In the genomic region with DNA sequence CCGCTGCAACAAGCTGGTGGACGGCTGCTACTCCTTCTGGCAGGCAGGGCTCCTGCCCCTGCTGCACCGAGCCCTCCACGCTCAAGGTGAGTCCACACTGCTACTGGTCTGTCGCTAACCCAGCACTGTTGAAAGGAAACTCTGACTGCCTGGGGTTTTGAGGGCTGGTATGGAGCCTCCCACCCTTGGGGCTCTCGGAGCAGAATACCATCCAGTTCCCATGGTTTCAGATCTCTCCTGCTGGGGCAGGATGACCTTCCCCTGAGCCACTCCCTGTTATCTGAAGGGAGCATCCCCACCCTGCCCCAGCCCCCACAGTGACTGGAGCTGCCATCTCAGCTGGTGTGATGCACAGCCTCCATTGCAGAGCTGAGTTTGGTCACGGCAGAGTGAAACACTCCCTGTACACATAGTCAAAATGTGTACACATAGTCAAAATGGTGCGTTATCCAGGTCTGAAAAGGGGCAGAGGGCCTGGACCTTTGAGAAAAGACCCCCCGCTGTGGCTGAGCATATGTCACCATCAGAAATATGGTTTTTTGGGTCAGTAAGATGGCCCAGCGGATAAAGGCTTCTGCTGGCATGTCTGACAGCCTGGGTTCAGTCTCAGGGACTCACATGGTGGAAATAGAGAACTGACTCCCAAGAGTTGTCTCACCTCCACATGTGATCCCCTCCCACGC, we compare ENCODE assay signal across 9 mouse cellular contexts. TPM values are rescaled to one million over a fixed set of nuclear protein-coding genes. Genes with fewer than 3 reads are reported as not detected.
DNase-seq lines count a peak whose midpoint lies in the region; ATAC-seq and TF ChIP-seq lines count a peak whose summit lies in the region.
"Had no signal": no experiment of that assay in that cellular context is flagged by ENCODE, and none has a peak within 500 bp of the region (broad histone marks: within the 10 kb centered on the region; RNA-seq: fewer than 3 reads in every experiment).

No protein-coding gene starts in this region.

- peak; percentile 65 for DNase-seq in ES-E14 (ENCODE audit: low read depth, low spot score)
- peak; percentile 84 for DNase-seq in cerebellum, adult 11-12 months
- DNase-seq in gastrocnemius, postnatal 14 days = no peak
- DNase-seq in layer of hippocampus, adult 9-11 months = no peak
- no peak for DNase-seq in lung, adult 18-20 months

- H3K9me3 ChIP-seq in intestine, embryonic 16.5 days (ENCODE audit: control insufficient read depth, low read length) = no peaks in the 10 kb centered on the region
- no peaks in the 10 kb centered on the region for H3K9me3 ChIP-seq in intestine, postnatal 0 days (ENCODE audit: control insufficient read depth)
- no peaks in the 10 kb centered on the region for H3K9me3 ChIP-seq in ES-E14 (ENCODE audit: control insufficient read depth, insufficient read depth, low read depth, low read length)
- H3K9me3 ChIP-seq in liver, embryonic 12.5 days (replicated peaks) = no peaks in the 10 kb centered on the region

- H3K9ac ChIP-seq in intestine, embryonic 16.5 days (ENCODE audit: low read depth, low read length) = no peak overlapping the region
- H3K9ac ChIP-seq in intestine, postnatal 0 days (ENCODE audit: low read depth, low read length) = no peak overlapping the region
- peak overlapping the region; percentile 50 for H3K9ac ChIP-seq in ES-E14 (ENCODE audit: insufficient read depth, low read depth, low read length, poor library complexity, severe bottlenecking)
- peak overlapping the region; percentile 86 for H3K9ac ChIP-seq in liver, embryonic 12.5 days

- H3K4me2 ChIP-seq in intestine, embryonic 16.5 days (ENCODE audit: low read depth, low read length) = no peak overlapping the region
- no peak overlapping the region for H3K4me2 ChIP-seq in intestine, postnatal 0 days (replicated peaks; ENCODE audit: low read depth)
- peak overlapping the region; percentile 82 for H3K4me2 ChIP-seq in liver, embryonic 12.5 days

- in situ Hi-C loops in ES-E14 (cut with MboI; ENCODE audit: low sequenced_read_pairs in 2 of 2, unreplicated experiment in 2 of 2) = no loop called here

- 83% methylated on average over 11 of the region's 11 CpGs for WGBS in intestine, embryonic 16.5 days
- 94% methylated on average over 11 of the region's 11 CpGs for WGBS in intestine, postnatal 0 days
- 49% methylated on average over 11 of the region's 11 CpGs for WGBS in liver, embryonic 12.5 days (ENCODE audit: insufficient replicate concordance)

- no peak overlapping the region for H3K4me3 ChIP-seq in intestine, embryonic 16.5 days (ENCODE audit: low read length)
- no peak overlapping the region for H3K4me3 ChIP-seq in intestine, postnatal 0 days (ENCODE audit: low read depth, low read length)
- peak overlapping the region in 1 of 2 experiments; percentile 50; a peak in 2 of 4 replicates for H3K4me3 ChIP-seq in ES-E14 (ENCODE audit: insufficient read depth in 1 of 2, low read depth in 1 of 2, low read length in 2 of 2, poor library complexity in 1 of 2, severe bottlenecking in 1 of 2)
- peak overlapping the region; percentile 74 for H3K4me3 ChIP-seq in liver, embryonic 12.5 days

- H3K4me1 ChIP-seq in intestine, embryonic 16.5 days (ENCODE audit: control insufficient read depth, insufficient read depth, low read length) = no peaks in the 10 kb centered on the region
- no peaks in the 10 kb centered on the region for H3K4me1 ChIP-seq in intestine, postnatal 0 days (replicated peaks; ENCODE audit: control insufficient read depth, insufficient read depth, low read length)
- H3K4me1 ChIP-seq in ES-E14 (ENCODE audit: control insufficient read depth in 2 of 2, insufficient read depth in 2 of 2, low read length in 2 of 2, poor library complexity in 1 of 2) = peaks cover 14 to 41% of the 10 kb centered on the region in 2 experiments
- peaks cover 81% of the 10 kb centered on the region for H3K4me1 ChIP-seq in liver, embryonic 12.5 days

- H3K36me3 ChIP-seq in intestine, embryonic 16.5 days (ENCODE audit: control insufficient read depth, insufficient read depth, low read length) = no peaks in the 10 kb centered on the region
- H3K36me3 ChIP-seq in intestine, postnatal 0 days (ENCODE audit: control insufficient read depth, insufficient read depth) = peaks cover 9% of the 10 kb centered on the region; the same call in 1 of the 2 replicates
- peaks cover 25% of the 10 kb centered on the region; the same call in 1 of the 2 replicates for H3K36me3 ChIP-seq in ES-E14 (ENCODE audit: control insufficient read depth, insufficient read depth, low read length, poor library complexity, severe bottlenecking)
- H3K36me3 ChIP-seq in liver, embryonic 12.5 days = peaks cover 78% of the 10 kb centered on the region

- H3K27ac ChIP-seq in intestine, embryonic 16.5 days (ENCODE audit: low read length) = no peak overlapping the region
- H3K27ac ChIP-seq in intestine, postnatal 0 days (ENCODE audit: low read depth, low read length) = no peak overlapping the region
- H3K27ac ChIP-seq in ES-E14 (ENCODE audit: insufficient read depth, low read depth, low read length, poor library complexity, severe bottlenecking) = peak overlapping the region; percentile 89
- peak overlapping the region; percentile 99 for H3K27ac ChIP-seq in liver, embryonic 12.5 days

- no peak for TF ChIP-seq CTCF in intestine, postnatal 0 days (IDR thresholded peaks at IDR 0.05; ENCODE audit: low read depth)

- no peaks in the 10 kb centered on the region for H3K27me3 ChIP-seq in intestine, embryonic 16.5 days (replicated peaks; ENCODE audit: control insufficient read depth, insufficient read depth, low read length)
- H3K27me3 ChIP-seq in intestine, postnatal 0 days (replicated peaks; ENCODE audit: control insufficient read depth, insufficient read depth, low read length) = no peaks in the 10 kb centered on the region
- no peaks in the 10 kb centered on the region for H3K27me3 ChIP-seq in liver, embryonic 12.5 days (replicated peaks)

- ATAC-seq in intestine, embryonic 16.5 days = peak; percentile 52; the same call in 1 of the 2 replicates
- ATAC-seq in intestine, postnatal 0 days = no peak
- peak; percentile 89 for ATAC-seq in liver, embryonic 12.5 days
- ATAC-seq: inflammation-experienced regulatory T-cells, adult 6 months had no signal

- intact Hi-C loops in gastrocnemius, postnatal 14 days (cut with DNase I; ENCODE audit: low total_unique reads) = no loop called here

TF ChIP-seq in ES-E14, 5 proteins besides CTCF, POLR2A, EP300 and RAD21:
- TF ChIP-seq ZC3H11A (IDR thresholded peaks at IDR 0.05; ENCODE audit: borderline replicate concordance, low read depth, low read length) (no peak), CHD2 (IDR thresholded peaks at IDR 0.05; ENCODE audit: low read depth, low read length) (no peak), MAFK (IDR thresholded peaks at IDR 0.05; ENCODE audit: insufficient read depth, low read depth, low read length) (no peak), HCFC1 (IDR thresholded peaks at IDR 0.05; ENCODE audit: borderline replicate concordance, insufficient read depth, low read length) (no peak), ZNF384 (IDR thresholded peaks at IDR 0.05; ENCODE audit: low read depth, low read length) (no peak)

RNA-seq across cellular contexts. Expression of a gene that starts 51.6 kb away (rescaled TPM):
- 14.2 and 15.0 TPM in 2 replicates for polyA plus RNA-seq in intestine, embryonic 16.5 days (2015; fragmentation: Nextera tagmentation; extraction: Ambion mirVana)
- 24.7 and 27.7 TPM in 2 replicates for polyA plus RNA-seq in intestine, postnatal 0 days (2015; fragmentation: Nextera tagmentation; extraction: Ambion mirVana)
- total RNA-seq in ES-E14 (2012; rRNA removed) = 37.3 and 40.9 TPM in 2 replicates
- 10.7 and 12.6 TPM in 2 replicates for polyA plus RNA-seq in liver, embryonic 12.5 days (2016; fragmentation: Nextera tagmentation; extraction: Ambion mirVana)
- total RNA-seq in gastrocnemius, postnatal 14 days (2021) = 10 to 100 TPM; 26.4 to 35.6 TPM

Comparison
In these comparisons a context has a peak if more than half of its experiments do, and no peak if none do; other contexts are left out.
1. H3K27ac ChIP-seq: peak in ES-E14 (single experiment) and liver, embryonic 12.5 days (single experiment); none in intestine, embryonic 16.5 days (single experiment) and intestine, postnatal 0 days (single experiment).
2. H3K9ac ChIP-seq: peak in ES-E14 (single experiment) and liver, embryonic 12.5 days (single experiment); none in intestine, embryonic 16.5 days (single experiment) and intestine, postnatal 0 days (single experiment).
3. DNase-seq: peak in ES-E14 (single experiment) and cerebellum, adult 11-12 months (single experiment); none in gastrocnemius, postnatal 14 days (single experiment), layer of hippocampus, adult 9-11 months (single experiment) and lung, adult 18-20 months (0 of 2).